Mouse (Mus musculus) embryonic facial prominence, embryonic 15.5 days (tissue): ENCODE measurements around the gene Ankle1. TPM values are rescaled to one million over a fixed set of nuclear protein-coding genes. Genes with fewer than 3 reads are reported as not detected.

Experiments
- ATAC-seq: fragments of 200-750 bp; cut with Nextera tagmentation; 2 replicates; pipeline ENCODE4 v1.8.0; 2017; ENCODE audit warnings: low read depth, moderate TSS enrichment; ENCODE audit not compliant: insufficient number of reproducible peaks, low FRiP score, low TSS enrichment
- H3K27ac ChIP-seq: fragments of 300-500 bp; sonication (generic); replicated peaks from 2 replicates; pipeline ENCODE4 v1.5.1; 2015; ENCODE audit warnings: mild to moderate bottlenecking, inconsistent platforms
- H3K27me3 ChIP-seq: fragments of 300-500 bp; sonication (generic); 2 replicates; pipeline ENCODE4 v1.6.1; 2015; ENCODE audit warnings: inconsistent platforms
- H3K36me3 ChIP-seq: fragments of 300-500 bp; sonication (generic); 2 replicates; pipeline ENCODE4 v1.6.1; 2015; ENCODE audit warnings: mild to moderate bottlenecking, inconsistent platforms
- H3K4me1 ChIP-seq: fragments of 300-500 bp; sonication (generic); 2 replicates; pipeline ENCODE4 v1.6.1; 2015; ENCODE audit warnings: inconsistent platforms
- H3K4me2 ChIP-seq: fragments of 300-500 bp; sonication (generic); replicated peaks from 2 replicates; pipeline ENCODE4 v1.6.1; 2015; ENCODE audit warnings: mild to moderate bottlenecking, inconsistent platforms
- H3K4me3 ChIP-seq: fragments of 300-500 bp; sonication (generic); replicated peaks from 2 replicates; pipeline ENCODE4 v1.5.1; 2015; ENCODE audit warnings: mild to moderate bottlenecking, inconsistent platforms
- H3K9ac ChIP-seq: fragments of 300-500 bp; sonication (generic); 2 replicates; pipeline ENCODE4 v1.6.1; 2015; ENCODE audit warnings: inconsistent platforms
- H3K9me3 ChIP-seq: fragments of 300-500 bp; sonication (generic); replicated peaks from 2 replicates; pipeline ENCODE4 v1.6.1; 2016; ENCODE audit warnings: inconsistent platforms
- WGBS: fragments of 180-500 bp; shearing (Covaris S2); methylation state at CpG from one replicate; pipeline ENCODE4 v1.1.7; 2015; 5-methylcytosine and 5-hydroxymethylcytosine counted together
- polyA plus RNA-seq: library from polyadenylated mRNA; unstranded; fragments of >200 nt; fragmentation: Nextera tagmentation; extraction: Ambion mirVana; gene quantifications from 2 replicates; pipeline ENCODE4 v1.2.1, GENCODE M21; 2015

Gene Ankle1
- polyA plus RNA-seq, 1 experiment from 2014 or later, result 33.1 TPM

- peaks cover 40% of the 10 kb centered on the region for H3K4me1 ChIP-seq
Observed at GRCm38 (mm10) chr8:71374616-71375206, 31.1 kb upstream of the Ankle1 start.

GRCm38 (mm10) chr8:71375581-71376422 lies 30.0 kb upstream of the Ankle1 start:
- WGBS, result 8% methylated on average over 74 of the region's 74 CpGs
- ATAC-seq, result 0 out of 2 replicates have a peak, but pooled peaks have one; percentile 9
- H3K9ac ChIP-seq, result peak overlapping the region; percentile 21
- H3K9me3 ChIP-seq, result no peaks in the 10 kb centered on the region
- peaks cover 31% of the 10 kb centered on the region for H3K36me3 ChIP-seq
- H3K27ac ChIP-seq, result no peak overlapping the region
- no peaks in the 10 kb centered on the region for H3K27me3 ChIP-seq
- peaks cover 48% of the 10 kb centered on the region for H3K4me1 ChIP-seq
- H3K4me3 ChIP-seq, result peak overlapping the region; percentile 33
- H3K4me2 ChIP-seq, result peak overlapping the region; percentile 63

More at GRCm38 (mm10) chr8:71374616-71375206, 31.1 kb upstream of the Ankle1 start:
- no peak for ATAC-seq
- Histone ChIP-seq H3K9me3 (no peaks in the 10 kb centered on the region), H3K27me3 (no peaks in the 10 kb centered on the region), H3K36me3 (peaks cover 34% of the 10 kb centered on the region), H3K27ac (no peak overlapping the region), H3K9ac (no peak overlapping the region), H3K4me2 (no peak overlapping the region), H3K4me3 (no peak overlapping the region)
- 76% methylated on average over 17 of the region's 17 CpGs for WGBS

- H3K4me2 ChIP-seq, result peak overlapping the region; percentile 63
- no peak overlapping the region for H3K27ac ChIP-seq
- 39% methylated on average over 8 of the region's 8 CpGs for WGBS
- no peak for ATAC-seq
- H3K9me3 ChIP-seq, result no peaks in the 10 kb centered on the region
- peaks cover 51% of the 10 kb centered on the region for H3K4me1 ChIP-seq
- H3K9ac ChIP-seq, result peak overlapping the region; percentile 21
- H3K36me3 ChIP-seq, result peaks cover 31% of the 10 kb centered on the region
- H3K4me3 ChIP-seq, result peak overlapping the region; percentile 33
- H3K27me3 ChIP-seq, result no peaks in the 10 kb centered on the region
Observed at GRCm38 (mm10) chr8:71376423-71377030, 29.3 kb upstream of the Ankle1 start.

DNA sequence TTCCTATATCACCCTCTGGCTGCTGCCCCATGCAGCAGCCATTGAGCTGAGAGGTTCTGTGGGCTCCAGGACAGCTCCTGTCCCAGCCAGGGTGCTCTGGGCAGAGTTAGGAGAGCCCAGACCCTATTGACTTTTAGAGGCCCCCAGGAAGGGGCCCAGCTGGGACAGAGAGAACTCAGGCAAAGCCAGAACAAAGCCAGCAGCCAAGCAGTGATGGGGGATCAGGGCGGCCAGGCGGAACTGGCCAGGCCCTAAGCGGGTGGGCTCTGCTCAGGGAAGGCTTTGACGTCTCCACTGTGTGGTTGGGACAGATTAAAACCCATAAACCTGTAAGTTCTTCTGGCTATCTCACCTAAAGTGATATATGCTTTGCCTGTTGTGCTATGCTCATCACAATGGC lies 26.8 kb upstream of the Ankle1 start:
- H3K9me3 ChIP-seq, result no peaks in the 10 kb centered on the region
- peak overlapping the region; percentile 98 for H3K4me2 ChIP-seq
- peaks cover 16% of the 10 kb centered on the region for H3K36me3 ChIP-seq
- peaks cover 68% of the 10 kb centered on the region for H3K4me1 ChIP-seq
- H3K27me3 ChIP-seq, result no peaks in the 10 kb centered on the region
- H3K4me3 ChIP-seq, result no peak overlapping the region; the same call in 1 of the 2 replicates
- ATAC-seq, result no peak
- H3K9ac ChIP-seq, result no peak overlapping the region
- WGBS, result 59% methylated on average over 4 of the region's 4 CpGs
- H3K27ac ChIP-seq, result no peak overlapping the region

DNA sequence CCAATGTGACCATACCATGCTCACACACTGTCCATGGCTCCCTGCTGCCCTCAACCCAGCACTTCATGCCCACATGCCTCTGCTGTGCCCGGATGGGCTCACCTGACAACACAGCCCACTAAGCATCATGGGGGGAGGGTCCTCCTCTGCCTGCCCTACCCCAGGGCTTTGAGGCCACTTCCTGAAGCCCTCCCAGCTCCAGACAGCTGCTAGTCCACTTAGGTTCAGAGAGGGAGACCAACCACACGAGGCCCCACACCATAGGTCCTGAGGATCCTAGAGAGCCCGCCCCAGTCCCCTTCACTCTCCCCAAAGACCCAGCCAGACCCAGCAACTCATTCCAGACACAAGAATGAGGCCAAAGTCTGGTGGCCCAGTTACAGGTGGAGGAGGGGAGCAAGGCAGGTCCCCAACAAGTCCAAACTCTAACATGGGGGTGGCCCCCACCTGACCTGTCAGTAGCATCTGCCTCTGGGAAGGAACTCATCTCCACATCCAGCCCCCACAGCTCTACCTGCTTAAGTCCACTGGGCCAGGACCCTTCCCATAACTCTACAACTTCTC lies 26.2 kb upstream of the Ankle1 start:
- H3K4me3 ChIP-seq, result peak overlapping the region; percentile 82
- WGBS, result 58% methylated on average over 3 of the region's 3 CpGs
- H3K4me1 ChIP-seq, result peaks cover 68% of the 10 kb centered on the region
- H3K36me3 ChIP-seq, result peaks cover 10% of the 10 kb centered on the region
- H3K9me3 ChIP-seq, result no peaks in the 10 kb centered on the region
- no peak overlapping the region for H3K27ac ChIP-seq
- no peak for ATAC-seq
- H3K4me2 ChIP-seq, result peak overlapping the region; percentile 98
- H3K27me3 ChIP-seq, result no peaks in the 10 kb centered on the region
- H3K9ac ChIP-seq, result no peak overlapping the region

GRCm38 (mm10) chr8:71380178-71381171 lies 25.3 kb upstream of the Ankle1 start:
- Histone ChIP-seq H3K36me3 (0 out of 2 replicates have a peak, but pooled peaks cover 5% of the 10 kb centered on the region), H3K9me3 (no peaks in the 10 kb centered on the region), H3K27ac (peak overlapping the region; percentile 93; the same call in 1 of the 2 replicates), H3K4me1 (peaks cover 64% of the 10 kb centered on the region), H3K27me3 (no peaks in the 10 kb centered on the region), H3K4me3 (peak overlapping the region; percentile 82), H3K9ac (peak overlapping the region; percentile 89), H3K4me2 (peak overlapping the region; percentile 98)
- WGBS, result 1% methylated on average over 72 of the region's 72 CpGs
- no peak for ATAC-seq

GRCm38 (mm10) chr8:71381421-71381970 lies 24.3 kb upstream of the Ankle1 start, which contains the start of gene Nr2f6:
Gene Nr2f6, minus strand, starts transcription at chr8:71381960.
- Histone ChIP-seq H3K9me3 (no peaks in the 10 kb centered on the region), H3K4me2 (peak within 1 kb of the TSS; percentile 98), H3K27ac (peak within 1 kb of the TSS; percentile 94), H3K27me3 (no peaks in the 10 kb centered on the region), H3K9ac (peak within 1 kb of the TSS; percentile 89), H3K4me3 (peak within 1 kb of the TSS; percentile 82), H3K4me1 (peaks cover 53% of the 10 kb centered on the region), H3K36me3 (0 out of 2 replicates have a peak, but pooled peaks cover 5% of the 10 kb centered on the region)
- under 1% methylated on average over 80 of the region's 89 CpGs for WGBS
- ATAC-seq, result peak; percentile 6

GRCm38 (mm10) chr8:71381971-71382961 lies 23.5 kb upstream of the Ankle1 start:
- H3K4me2 ChIP-seq, result peak overlapping the region; percentile 98
- peak overlapping the region; percentile 94 for H3K27ac ChIP-seq
- 3% methylated on average over 45 of the region's 80 CpGs for WGBS
- H3K36me3 ChIP-seq, result 0 out of 2 replicates have a peak, but pooled peaks cover 5% of the 10 kb centered on the region
- ATAC-seq, result peak; percentile 92
- peak overlapping the region; percentile 82 for H3K4me3 ChIP-seq
- no peaks in the 10 kb centered on the region for H3K9me3 ChIP-seq
- peaks cover 46% of the 10 kb centered on the region for H3K4me1 ChIP-seq
- peak overlapping the region; percentile 89 for H3K9ac ChIP-seq
- no peaks in the 10 kb centered on the region for H3K27me3 ChIP-seq

DNA sequence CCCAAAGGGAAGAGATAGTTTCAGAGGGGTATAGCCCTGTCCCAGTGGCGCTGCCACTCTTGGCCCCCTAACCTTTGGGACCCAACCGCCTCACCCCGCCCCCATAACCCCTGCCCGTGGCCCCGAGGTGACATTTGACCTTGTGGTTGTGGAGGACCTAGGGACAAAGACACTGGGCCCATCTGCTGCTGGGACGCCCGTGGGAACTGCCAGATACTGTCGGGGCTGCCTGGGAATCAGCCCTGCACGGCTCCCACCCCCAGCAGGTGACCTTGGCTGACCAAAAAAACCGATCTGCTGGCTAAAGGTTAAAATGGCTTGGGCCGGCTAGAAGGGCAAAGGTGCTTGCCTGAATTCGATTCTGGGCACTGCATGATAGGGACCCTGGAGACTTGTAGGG lies 22.4 kb upstream of the Ankle1 start:
- no peaks in the 10 kb centered on the region for H3K9me3 ChIP-seq
- H3K4me2 ChIP-seq, result no peak overlapping the region
- H3K36me3 ChIP-seq, result no peaks in the 10 kb centered on the region
- peak overlapping the region; percentile 94; the same call in 1 of the 2 replicates for H3K27ac ChIP-seq
- no peak overlapping the region for H3K9ac ChIP-seq
- peaks cover 45% of the 10 kb centered on the region for H3K4me1 ChIP-seq
- no peak for ATAC-seq
- H3K4me3 ChIP-seq, result no peak overlapping the region
- no peaks in the 10 kb centered on the region for H3K27me3 ChIP-seq
- WGBS, result 20% methylated on average over 12 of the region's 12 CpGs
